Mouse (Mus musculus) left cerebral cortex, adult 2 months (tissue): ENCODE data around the gene Col7a1. TPM values are rescaled to one million over a fixed set of nuclear protein-coding genes. Genes with fewer than 3 reads are reported as not detected.

ENCODE experiments used
- DNase-seq, 2 experiments: peaks; one replicate each; pipeline ENCODE4 v3.0.0; 2021 to 2022; ENCODE audit warnings: low spot score in 2 of 2, mixed read lengths in 1 of 2; ENCODE audit errors: extremely low spot score in 1 of 2
- H3K27ac ChIP-seq: fragments of 200-600 bp; 2 replicates; pipeline ENCODE4 v1.8.1; 2022
- H3K4me3 ChIP-seq: fragments of 200-600 bp; 2 replicates; pipeline ENCODE4 v1.8.1; 2022
- CTCF ChIP-seq: fragments of 200-600 bp; IDR thresholded peaks from 2 replicates; pipeline ENCODE4 v1.8.1; 2022; ENCODE audit warnings: antibody characterized with exemption, mild to moderate bottlenecking, moderate library complexity
- intact Hi-C: fragments of 180-260 bp; cut with DNase I; formaldehyde crosslinking; loops from one replicate; pipeline ENCODE4 v1.15.1; 2025
- long read RNA-seq, 2 experiments: library from polyadenylated mRNA; stranded (forward); transcript quantifications; one replicate each; pipeline ENCODE4 v2.0.0; 2021; ENCODE audit warnings: borderline mapping rate in 2 of 2
- total RNA-seq, 2 experiments: library from RNA; stranded (reverse); gene quantifications; 2 replicates each; pipeline ENCODE4 v1.2.3; 2021

Gene Col7a1
- total RNA-seq = 1 to 10 TPM; 2.8 to 4.0 TPM
- long read RNA-seq, experiment 1, partial matches to known transcripts = 1 of 3 reads
- long read RNA-seq, experiment 1, other reads (novel, unspliced or antisense) = 2 of 3 reads
- long read RNA-seq, experiment 2, partial matches to known transcripts = 2 of 2 reads
- long read RNA-seq, experiment 2, other reads (novel, unspliced or antisense) = 0 of 2 reads

GRCm38 (mm10) chr9:108953081-108953636, at the start of gene Col7a1:
TSS of gene Col7a1 (plus strand) at chr9:108953586.
- no peak within 1 kb of the TSS for H3K4me3 ChIP-seq

GRCm38 (mm10) chr9:108912308-108912707, 41.1 kb upstream of the Col7a1 start:
- intact Hi-C loops = no loop called here

More at GRCm38 (mm10) chr9:108953081-108953636, at the start of gene Col7a1:
- no peak for DNase-seq
- intact Hi-C loops = no loop called here
- H3K27ac ChIP-seq = no peak within 1 kb of the TSS
- TF ChIP-seq CTCF = no peak

GRCm38 (mm10) chr9:108913161-108913560, 40.2 kb upstream of the Col7a1 start:
- H3K27ac ChIP-seq = no peak overlapping the region
- no peak overlapping the region for H3K4me3 ChIP-seq
- no peak for DNase-seq
- intact Hi-C loops = no loop called here
- no peak for TF ChIP-seq CTCF

More at GRCm38 (mm10) chr9:108912308-108912707, 41.1 kb upstream of the Col7a1 start:
- no peak for DNase-seq
- Histone ChIP-seq H3K27ac (no peak overlapping the region), H3K4me3 (no peak overlapping the region)
- TF ChIP-seq CTCF = no peak

DNA sequence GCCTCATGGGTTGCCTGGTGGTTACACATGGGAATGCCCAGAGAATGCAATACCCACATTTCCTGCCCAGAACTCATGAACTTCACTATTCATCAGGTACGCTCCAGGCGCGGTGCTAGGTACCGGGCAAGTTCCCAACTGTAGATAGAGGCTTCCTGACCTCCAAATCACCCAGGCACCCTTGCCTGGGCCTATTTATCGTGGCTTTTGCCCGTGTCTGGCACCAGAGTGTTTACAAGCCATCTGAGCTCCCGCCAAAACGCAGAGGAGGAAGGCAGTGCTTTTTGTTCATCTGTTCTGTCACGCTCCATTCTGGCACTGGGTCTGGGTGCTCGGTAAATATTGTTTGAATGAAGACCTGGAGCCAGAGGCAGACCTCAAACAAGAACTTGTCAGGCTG, 39.8 kb upstream of the Col7a1 start:
- H3K27ac ChIP-seq = no peak overlapping the region
- intact Hi-C loops = no loop called here
- TF ChIP-seq CTCF = no peak
- no peak for DNase-seq
- H3K4me3 ChIP-seq = no peak overlapping the region

GRCm38 (mm10) chr9:108914491-108914890, 38.9 kb upstream of the Col7a1 start, which contains the start of gene Tmem89:
TSS of gene Tmem89 (plus strand) at chr9:108914619.
- no peak within 1 kb of the TSS for H3K27ac ChIP-seq
- TF ChIP-seq CTCF = no peak
- intact Hi-C loops = no loop called here
- H3K4me3 ChIP-seq = no peak within 1 kb of the TSS
- DNase-seq = peak in 1 of 2 experiments; percentile 60

- intact Hi-C loops = no loop called here
- H3K4me3 ChIP-seq = no peak overlapping the region
- no peak for TF ChIP-seq CTCF
These were observed 27.5 kb upstream of the Col7a1 start for GRCm38 (mm10) chr9:108925897-108926296.

DNA sequence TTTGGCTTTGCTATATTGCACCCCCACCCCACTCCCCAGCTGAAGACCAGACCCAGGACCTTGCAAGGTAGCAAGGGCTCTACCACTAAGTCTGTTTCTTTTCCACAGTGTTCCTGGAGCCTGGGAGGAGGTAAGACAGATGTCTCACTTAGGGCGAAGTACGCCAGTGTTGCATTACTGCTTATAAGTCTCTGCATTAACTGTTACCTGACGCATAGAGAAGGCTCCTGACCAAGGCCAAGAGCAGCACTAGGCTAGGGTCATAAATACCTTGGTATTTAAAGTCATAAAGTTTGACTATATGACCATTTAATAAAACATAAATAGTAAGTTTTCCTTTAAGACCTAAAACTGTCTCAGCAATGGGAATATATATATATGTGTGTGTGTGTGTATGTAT, 25.0 kb upstream of the Col7a1 start:
- Histone ChIP-seq H3K27ac (no peak overlapping the region), H3K4me3 (no peak overlapping the region)
- no peak for DNase-seq
- no peak for TF ChIP-seq CTCF
- intact Hi-C loops = no loop called here

More at GRCm38 (mm10) chr9:108925897-108926296, 27.5 kb upstream of the Col7a1 start:
- H3K27ac ChIP-seq = no peak overlapping the region
- DNase-seq = no peak

DNA sequence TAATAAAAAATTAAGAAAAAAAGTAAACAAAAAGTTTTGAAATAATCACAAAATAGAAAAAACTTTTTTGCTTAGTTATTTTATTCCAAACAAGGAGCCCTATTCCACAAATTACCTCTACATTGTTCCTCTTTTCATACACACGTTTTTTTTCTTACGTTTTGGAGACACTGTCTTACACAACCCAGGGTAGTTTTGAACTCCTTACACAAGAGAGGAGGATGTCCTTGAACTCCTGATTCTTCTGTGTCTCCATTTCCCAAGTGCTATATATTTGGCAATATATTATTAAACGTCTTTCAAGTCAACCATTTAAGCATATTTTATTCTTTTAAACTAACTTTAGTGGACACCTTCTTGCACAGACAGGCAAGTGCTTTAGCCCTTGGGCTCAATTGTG, 17.4 kb upstream of the Col7a1 start:
- no peak for TF ChIP-seq CTCF
- intact Hi-C loops = loop anchor here (5.0 kb wide), 1 partner anchor 184 kb away; no protein-coding TSS in a partner anchor
- Histone ChIP-seq H3K27ac (no peak overlapping the region), H3K4me3 (no peak overlapping the region)
- DNase-seq = no peak

DNA sequence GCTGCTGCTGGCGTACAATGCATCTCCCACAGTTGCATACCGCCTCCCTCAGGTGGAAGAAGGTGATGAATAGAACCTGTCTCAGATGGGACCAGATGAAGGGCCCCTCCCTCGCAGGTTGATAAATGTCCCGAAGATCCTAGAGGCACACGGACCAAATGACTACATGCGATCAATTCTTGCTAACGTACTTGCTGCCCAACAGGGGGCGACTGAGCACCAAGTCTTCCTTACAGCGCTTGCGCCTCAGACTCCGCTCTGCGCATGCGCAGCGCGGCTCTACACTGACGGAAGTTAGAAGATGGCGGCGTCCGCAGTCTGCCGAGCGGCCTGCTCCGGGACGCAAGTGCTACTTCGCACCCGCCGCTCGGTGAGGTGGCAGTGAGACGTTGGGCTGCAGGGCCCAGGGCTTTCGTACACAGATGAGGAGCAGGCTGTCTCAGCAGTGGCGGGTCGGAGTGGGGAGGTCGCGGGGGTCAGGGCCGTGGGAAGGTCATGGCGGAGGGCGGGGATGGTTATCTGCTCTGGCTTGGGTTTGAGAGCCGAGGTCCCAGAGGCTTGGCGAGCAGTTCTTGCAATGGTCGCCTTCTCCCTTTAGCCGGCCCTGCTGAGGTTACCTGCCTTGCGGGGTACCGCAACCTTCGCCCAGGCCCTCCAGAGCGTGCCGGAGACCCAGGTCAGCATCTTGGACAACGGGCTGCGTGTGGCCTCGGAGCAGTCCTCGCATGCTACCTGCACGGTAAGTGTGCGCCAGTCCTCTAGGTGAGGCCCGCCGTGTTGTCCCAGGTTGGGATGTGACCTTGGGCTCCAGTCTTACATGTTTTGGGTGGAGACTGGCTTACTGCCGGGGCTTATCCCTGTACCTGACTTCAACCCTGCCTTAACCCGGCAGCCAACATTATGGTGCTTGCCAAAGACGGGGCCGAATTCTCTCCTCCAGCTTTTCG, 16.7 kb upstream of the Col7a1 start, which contains the start of gene Uqcrc1:
TSS of gene Uqcrc1 (plus strand) at position 216 of the 947 bp plus-strand sequence.
- H3K27ac ChIP-seq = peak within 1 kb of the TSS; percentile 95
- intact Hi-C loops = loop anchor here (5.0 kb wide), 1 partner anchor 184 kb away; no protein-coding TSS in a partner anchor
- peak; percentile 97 for TF ChIP-seq CTCF
- DNase-seq = peak; percentile 95
- H3K4me3 ChIP-seq = peak within 1 kb of the TSS; percentile 55

DNA sequence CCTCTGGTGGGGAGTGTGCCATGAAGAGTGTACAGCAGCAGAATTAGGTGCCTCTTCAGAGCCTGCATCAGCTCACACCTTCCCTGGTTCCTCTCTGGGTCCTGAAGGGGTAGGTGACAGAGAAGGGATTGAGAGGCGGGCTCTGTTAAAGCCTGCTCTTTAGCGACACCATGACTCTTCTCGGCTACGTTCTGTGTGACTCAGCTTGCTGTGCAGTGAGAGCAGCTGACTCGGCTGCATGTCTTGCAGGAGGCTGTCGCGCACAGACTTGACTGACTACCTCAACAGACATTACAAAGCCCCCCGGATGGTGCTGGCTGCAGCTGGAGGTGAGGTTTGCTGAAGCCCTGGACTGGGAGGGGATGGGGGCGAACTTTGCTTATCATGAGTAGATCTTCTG, 8.3 kb upstream of the Col7a1 start:
- intact Hi-C loops = loop anchor here (5.0 kb wide), 1 partner anchor 122 kb away; no protein-coding TSS in a partner anchor
- Histone ChIP-seq H3K27ac (no peak overlapping the region), H3K4me3 (no peak overlapping the region)
- TF ChIP-seq CTCF = no peak
- DNase-seq = no peak

DNA sequence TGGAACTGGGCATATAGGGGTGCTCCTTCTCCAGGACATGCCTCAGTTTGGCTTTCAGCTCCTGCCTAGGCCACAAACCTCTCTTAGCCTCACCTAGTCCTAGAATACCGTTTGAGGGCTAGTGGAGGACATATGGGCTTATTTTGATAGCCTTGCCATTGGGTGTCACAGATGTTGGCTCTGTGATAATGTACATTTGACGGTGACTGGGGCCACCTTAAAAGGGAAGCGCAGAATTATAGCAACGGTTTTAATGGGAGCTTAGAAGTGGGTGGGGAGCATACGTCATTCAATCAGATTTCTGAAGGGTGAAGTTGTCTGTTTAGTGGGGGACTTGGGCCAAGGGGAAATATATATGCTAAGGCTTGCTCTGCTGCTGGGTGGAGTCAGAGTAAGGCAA, 7.8 kb upstream of the Col7a1 start:
- Histone ChIP-seq H3K4me3 (no peak overlapping the region), H3K27ac (no peak overlapping the region)
- TF ChIP-seq CTCF = no peak
- intact Hi-C loops = loop anchor here (5.0 kb wide), 1 partner anchor 122 kb away; no protein-coding TSS in a partner anchor
- DNase-seq = no peak
